Mouse (Mus musculus) heart, adult 2 months (tissue): ENCODE measurements around the gene Rnf126.

Experiments
- CTCF ChIP-seq: fragments of 200-600 bp; IDR thresholded peaks from 2 replicates; pipeline ENCODE4 v1.8.1; 2022; ENCODE audit warnings: antibody characterized with exemption, mild to moderate bottlenecking, moderate library complexity
- EP300 ChIP-seq: fragments of 200-500 bp; IDR thresholded peaks from 2 replicates; pipeline ENCODE4 v1.6.1; 2011; ENCODE audit warnings: low read depth, low read length, control low read depth; ENCODE audit not compliant: insufficient read depth
- POLR2A ChIP-seq: fragments of 200-500 bp; IDR thresholded peaks from 2 replicates; pipeline ENCODE4 v1.6.1; 2011; ENCODE audit warnings: mild to moderate bottlenecking, low read depth, low read length, control low read depth; ENCODE audit not compliant: insufficient read depth

DNA sequence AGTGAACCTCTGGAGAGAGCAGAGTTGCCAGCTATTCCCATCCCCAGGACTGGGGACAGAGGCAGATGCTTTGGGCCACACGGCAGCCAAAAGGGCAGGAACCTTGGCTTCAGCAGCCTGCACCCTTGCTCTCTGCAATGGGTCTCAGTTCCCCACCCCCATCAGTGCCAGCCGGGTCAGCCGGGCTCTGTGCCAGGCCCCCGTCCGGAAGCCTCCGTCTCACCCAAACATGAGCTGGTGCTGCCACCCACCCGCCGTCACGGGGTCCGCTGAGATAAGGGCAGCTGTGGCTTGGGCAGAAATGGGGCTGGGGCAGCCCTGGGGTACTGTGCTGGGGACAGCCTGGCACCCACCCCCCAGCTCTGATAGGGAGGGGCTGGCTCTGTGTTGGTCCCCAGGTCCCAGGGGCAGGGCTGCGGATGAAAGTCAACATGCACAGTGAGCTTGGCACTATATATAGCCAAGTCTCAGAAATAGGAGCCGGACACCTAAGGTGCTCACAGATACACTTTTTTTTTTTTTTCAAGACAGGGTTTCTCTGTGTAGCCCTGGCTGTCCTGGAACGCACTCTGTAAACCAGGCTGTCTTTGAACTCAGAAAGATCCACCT, 37.3 kb downstream of the Rnf126 start:
- no peak for TF ChIP-seq CTCF
- TF ChIP-seq POLR2A: no peak
- 0 out of 2 replicates have a peak, but pooled peaks have one; percentile 32 for TF ChIP-seq EP300
